Mouse (Mus musculus) neural tube, embryonic 15.5 days (tissue): ENCODE measurements at regions not wholly inside any gene's neighbourhood (a gene's known extent, or its start where the extent isn't known, plus 50 kb on each side); places are given as distances from the start of the nearest gene placed in this dataset.
A peak's percentile ranks its signal among the peaks of the same experiment; 100 is the strongest.

Source experiments
- ATAC-seq: fragments of 200-750 bp; cut with Nextera tagmentation; 2 replicates; pipeline ENCODE4 v1.8.0; 2017; ENCODE audit warnings: mild to moderate bottlenecking, moderate TSS enrichment, moderate library complexity; ENCODE audit not compliant: low FRiP score
- H3K27ac ChIP-seq: fragments of 300-500 bp; sonication (generic); replicated peaks from 2 replicates; pipeline ENCODE4 v1.5.1; 2015; ENCODE audit warnings: mild to moderate bottlenecking, inconsistent platforms
- H3K27me3 ChIP-seq: fragments of 300-500 bp; sonication (generic); replicated peaks from 2 replicates; pipeline ENCODE4 v1.6.1; 2015; ENCODE audit warnings: inconsistent platforms
- H3K36me3 ChIP-seq: fragments of 300-500 bp; sonication (generic); 2 replicates; pipeline ENCODE4 v1.6.1; 2015; ENCODE audit warnings: inconsistent platforms
- H3K4me1 ChIP-seq: fragments of 300-500 bp; sonication (generic); 2 replicates; pipeline ENCODE4 v1.6.1; 2015; ENCODE audit warnings: inconsistent platforms
- H3K4me2 ChIP-seq: fragments of 300-500 bp; sonication (generic); 2 replicates; pipeline ENCODE4 v1.6.1; 2015; ENCODE audit warnings: inconsistent platforms, mild to moderate bottlenecking, moderate library complexity
- H3K4me3 ChIP-seq: fragments of 300-500 bp; sonication (generic); replicated peaks from 2 replicates; pipeline ENCODE4 v1.5.1; 2015; ENCODE audit warnings: mild to moderate bottlenecking, inconsistent platforms
- H3K9ac ChIP-seq: fragments of 300-500 bp; sonication (generic); replicated peaks from 2 replicates; pipeline ENCODE4 v1.6.1; 2015; ENCODE audit warnings: mild to moderate bottlenecking, inconsistent platforms
- H3K9me3 ChIP-seq: fragments of 300-500 bp; sonication (generic); replicated peaks from 2 replicates; pipeline ENCODE4 v1.6.1; 2016; ENCODE audit warnings: inconsistent platforms
- WGBS: fragments of 180-500 bp; shearing (Covaris S2); methylation state at CpG from one replicate; pipeline ENCODE4 v1.1.7; 2015; ENCODE audit warnings: mixed read lengths; 5-methylcytosine and 5-hydroxymethylcytosine counted together

DNA sequence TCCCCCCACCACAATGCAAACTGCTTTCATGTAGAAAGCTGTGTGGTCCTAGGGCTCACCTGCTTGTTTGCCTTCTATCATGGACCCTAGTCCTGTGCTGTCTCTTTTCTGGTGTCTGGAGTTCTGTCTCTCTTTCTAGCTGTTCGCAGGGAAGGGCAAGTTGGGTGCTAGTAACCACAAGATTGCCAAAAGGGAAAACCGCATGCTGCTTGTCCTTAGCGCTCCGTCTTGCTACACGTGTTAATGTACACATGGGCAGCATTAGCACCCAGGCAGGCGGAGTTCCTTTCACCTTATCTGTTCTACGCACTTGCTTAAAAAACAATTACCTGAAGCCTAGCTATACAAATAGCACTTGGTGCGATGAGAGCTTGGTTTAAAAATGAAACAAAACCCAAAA, 236.3 kb upstream of the Pard3b start:
- Histone ChIP-seq H3K9ac (no peak overlapping the region), H3K4me1 (peaks cover 4% of the 10 kb centered on the region; the same call in 1 of the 2 replicates), H3K4me2 (no peak overlapping the region), H3K36me3 (no peaks in the 10 kb centered on the region), H3K27ac (no peak overlapping the region), H3K4me3 (no peak overlapping the region), H3K27me3 (no peaks in the 10 kb centered on the region), H3K9me3 (no peaks in the 10 kb centered on the region)
- 69% methylated on average over 8 of the region's 8 CpGs for WGBS
- ATAC-seq = no peak

DNA sequence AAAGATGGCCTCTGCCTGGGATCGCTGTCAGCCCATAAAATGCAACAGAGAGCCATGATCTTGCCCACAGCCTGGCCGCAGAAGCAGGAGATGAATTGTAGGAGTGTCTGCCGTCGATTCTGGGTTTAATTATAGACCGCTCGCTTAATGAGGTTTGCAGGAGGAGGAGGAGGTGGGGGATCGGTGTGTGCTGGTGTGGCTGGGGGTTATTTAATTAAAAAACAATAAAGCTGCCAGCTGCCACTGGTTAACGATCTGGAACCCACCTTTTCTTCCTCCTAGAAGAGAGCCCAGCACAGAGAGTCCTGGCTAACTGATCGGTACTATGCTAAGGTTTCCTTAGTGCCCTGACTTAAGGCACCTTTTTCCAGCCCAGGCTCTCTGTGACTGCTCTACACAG, 231.4 kb upstream of the Pard3b start:
- WGBS = 17% methylated on average over 9 of the region's 9 CpGs
- peaks cover 8% of the 10 kb centered on the region; the same call in 1 of the 2 replicates for H3K4me1 ChIP-seq
- no peaks in the 10 kb centered on the region for H3K36me3 ChIP-seq
- no peak overlapping the region for H3K27ac ChIP-seq
- H3K4me3 ChIP-seq = no peak overlapping the region
- no peaks in the 10 kb centered on the region for H3K27me3 ChIP-seq
- ATAC-seq = peak; percentile 59
- H3K4me2 ChIP-seq = no peak overlapping the region
- no peak overlapping the region for H3K9ac ChIP-seq
- H3K9me3 ChIP-seq = no peaks in the 10 kb centered on the region

DNA sequence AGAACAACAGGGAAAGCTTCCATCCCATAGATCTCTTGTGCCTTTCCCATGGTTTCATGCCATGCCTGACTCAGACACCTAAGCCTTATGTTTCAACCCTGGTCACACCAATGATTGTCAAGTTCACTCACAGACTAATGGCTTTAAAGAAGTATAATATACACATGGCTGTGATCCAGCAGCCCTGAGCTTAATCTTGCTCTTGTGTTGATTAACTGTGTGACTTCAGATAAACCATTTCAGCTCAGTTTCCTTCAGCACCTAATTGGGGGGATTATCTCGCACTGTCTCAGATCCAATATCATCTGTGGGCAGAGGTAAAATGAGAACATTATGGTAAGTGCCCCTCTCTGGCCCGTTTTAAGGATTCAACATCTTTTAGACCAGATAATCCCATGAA, 223.9 kb upstream of the Pard3b start:
- 79% methylated on average over 2 of the region's 2 CpGs for WGBS
- ATAC-seq = no peak

DNA sequence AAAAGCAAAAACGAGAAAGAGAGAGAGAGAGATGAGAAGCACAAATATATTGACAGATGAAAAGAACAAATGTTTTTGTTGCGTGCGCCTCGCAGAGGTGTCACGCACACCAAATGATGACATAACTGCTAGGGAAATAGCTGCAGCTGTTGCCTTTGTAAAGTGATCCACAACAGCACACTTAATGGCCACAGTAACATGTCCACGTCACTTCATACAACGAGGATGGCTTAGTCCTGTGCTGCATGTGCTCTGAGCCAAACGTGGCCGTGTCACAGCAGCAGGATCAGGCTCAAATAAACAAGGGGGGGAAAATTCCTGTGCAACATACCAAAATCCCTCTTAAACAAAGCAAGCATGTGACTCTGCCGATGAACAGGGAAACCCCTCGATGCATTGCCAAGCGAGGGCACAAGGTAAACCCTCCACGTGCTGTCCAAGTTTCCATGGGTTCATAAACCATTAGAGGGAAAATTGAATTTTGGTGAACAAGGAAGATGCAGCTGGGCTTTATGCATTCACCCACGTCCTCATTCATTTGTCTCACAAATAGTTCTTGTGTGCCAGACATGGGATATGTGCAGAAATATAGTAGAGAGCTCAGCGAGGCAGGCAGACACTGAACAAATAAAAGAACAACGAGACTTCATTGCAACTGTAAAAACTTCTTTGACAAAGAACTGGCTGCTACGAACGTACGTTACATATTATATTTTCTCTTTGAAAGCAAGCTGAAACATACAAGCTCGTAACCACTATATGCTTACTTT, 223.0 kb upstream of the Pard3b start:
- no peaks in the 10 kb centered on the region for H3K36me3 ChIP-seq
- no peak overlapping the region for H3K4me3 ChIP-seq
- no peak overlapping the region for H3K27ac ChIP-seq
- H3K4me1 ChIP-seq = peaks cover 22% of the 10 kb centered on the region
- no peak overlapping the region for H3K4me2 ChIP-seq
- no peak overlapping the region for H3K9ac ChIP-seq
- 67% methylated on average over 20 of the region's 20 CpGs for WGBS
- ATAC-seq = no peak
- no peaks in the 10 kb centered on the region for H3K9me3 ChIP-seq
- H3K27me3 ChIP-seq = no peaks in the 10 kb centered on the region

More for the DNA sequence above, 223.9 kb upstream of the Pard3b start:
- Histone ChIP-seq H3K27ac (no peak overlapping the region), H3K4me2 (no peak overlapping the region), H3K36me3 (no peaks in the 10 kb centered on the region), H3K9ac (no peak overlapping the region), H3K27me3 (no peaks in the 10 kb centered on the region), H3K9me3 (no peaks in the 10 kb centered on the region), H3K4me1 (peaks cover 19% of the 10 kb centered on the region), H3K4me3 (no peak overlapping the region)

DNA sequence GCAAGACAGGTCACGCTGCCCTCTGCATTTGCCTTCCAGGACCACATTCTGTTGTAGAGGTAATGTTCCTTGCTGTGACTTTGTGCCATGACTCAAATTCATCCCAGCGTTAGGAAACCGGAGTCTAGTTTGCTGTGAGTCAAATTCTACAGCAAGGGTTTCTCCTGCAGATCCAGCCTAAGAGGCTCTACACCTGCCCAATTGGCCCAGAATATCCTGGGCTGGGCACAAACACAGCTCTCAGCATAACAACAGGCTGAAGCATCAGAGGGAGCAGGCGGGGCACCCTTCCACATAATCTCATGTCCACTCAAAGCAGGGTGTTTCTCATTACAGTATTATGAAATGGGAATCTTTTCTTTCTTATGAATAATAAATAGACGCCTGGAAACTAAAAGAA, 220.2 kb upstream of the Pard3b start:
- no peak overlapping the region for H3K4me2 ChIP-seq
- WGBS = 61% methylated on average over 5 of the region's 5 CpGs
- no peaks in the 10 kb centered on the region for H3K36me3 ChIP-seq
- no peaks in the 10 kb centered on the region for H3K9me3 ChIP-seq
- no peaks in the 10 kb centered on the region for H3K27me3 ChIP-seq
- ATAC-seq = no peak
- H3K4me1 ChIP-seq = peaks cover 22% of the 10 kb centered on the region
- no peak overlapping the region for H3K9ac ChIP-seq
- H3K4me3 ChIP-seq = no peak overlapping the region
- no peak overlapping the region for H3K27ac ChIP-seq

DNA sequence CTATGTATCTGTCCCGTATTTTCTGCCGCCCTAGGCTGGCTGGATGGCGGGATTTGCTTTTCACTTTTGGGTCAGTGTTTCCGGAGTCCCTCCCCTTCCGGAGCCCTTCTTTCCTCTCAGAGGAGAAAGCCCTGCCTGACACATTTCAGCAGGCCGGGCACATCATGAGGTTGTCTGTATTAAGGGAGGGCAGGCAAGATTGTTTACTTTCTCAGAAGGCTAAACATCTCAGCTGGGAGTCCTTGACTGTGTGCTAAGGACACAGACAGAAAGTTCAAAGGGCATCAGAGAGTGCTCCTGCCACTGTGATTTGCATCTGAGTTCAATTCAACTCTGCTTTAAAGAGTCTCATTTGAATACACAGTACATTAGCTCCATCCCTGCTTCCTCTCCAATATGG, 218.8 kb upstream of the Pard3b start:
- 50% methylated on average over 6 of the region's 6 CpGs for WGBS
- peaks cover 22% of the 10 kb centered on the region for H3K4me1 ChIP-seq
- H3K27ac ChIP-seq = no peak overlapping the region
- no peak overlapping the region for H3K4me2 ChIP-seq
- no peak overlapping the region for H3K9ac ChIP-seq
- no peaks in the 10 kb centered on the region for H3K9me3 ChIP-seq
- H3K36me3 ChIP-seq = no peaks in the 10 kb centered on the region
- no peak overlapping the region for H3K4me3 ChIP-seq
- ATAC-seq = no peak
- H3K27me3 ChIP-seq = no peaks in the 10 kb centered on the region

DNA sequence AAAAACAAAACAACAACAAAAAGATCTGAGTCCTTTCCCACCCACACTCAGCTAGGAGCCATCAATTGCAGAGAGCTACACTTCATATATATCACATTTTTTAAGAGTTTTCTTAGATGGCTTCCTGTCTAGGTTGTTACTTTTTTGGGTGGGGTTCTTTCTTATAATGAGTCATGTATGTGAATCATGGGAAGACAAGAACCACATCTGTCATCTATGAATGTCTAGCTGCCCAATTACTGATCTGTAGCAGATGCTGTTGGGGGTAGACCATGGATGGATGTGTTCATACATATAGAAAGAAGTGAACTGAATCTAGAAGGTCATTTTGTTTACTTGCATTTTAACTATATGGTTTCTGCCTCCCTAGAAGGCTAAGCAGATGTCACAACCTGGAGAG, 215.4 kb upstream of the Pard3b start:
- H3K9me3 ChIP-seq = no peaks in the 10 kb centered on the region
- H3K4me3 ChIP-seq = no peak overlapping the region
- no peaks in the 10 kb centered on the region for H3K27me3 ChIP-seq
- ATAC-seq = no peak
- H3K9ac ChIP-seq = no peak overlapping the region
- peaks cover 10% of the 10 kb centered on the region for H3K4me1 ChIP-seq
- no peak overlapping the region for H3K4me2 ChIP-seq
- no peaks in the 10 kb centered on the region for H3K36me3 ChIP-seq
- no peak overlapping the region for H3K27ac ChIP-seq

DNA sequence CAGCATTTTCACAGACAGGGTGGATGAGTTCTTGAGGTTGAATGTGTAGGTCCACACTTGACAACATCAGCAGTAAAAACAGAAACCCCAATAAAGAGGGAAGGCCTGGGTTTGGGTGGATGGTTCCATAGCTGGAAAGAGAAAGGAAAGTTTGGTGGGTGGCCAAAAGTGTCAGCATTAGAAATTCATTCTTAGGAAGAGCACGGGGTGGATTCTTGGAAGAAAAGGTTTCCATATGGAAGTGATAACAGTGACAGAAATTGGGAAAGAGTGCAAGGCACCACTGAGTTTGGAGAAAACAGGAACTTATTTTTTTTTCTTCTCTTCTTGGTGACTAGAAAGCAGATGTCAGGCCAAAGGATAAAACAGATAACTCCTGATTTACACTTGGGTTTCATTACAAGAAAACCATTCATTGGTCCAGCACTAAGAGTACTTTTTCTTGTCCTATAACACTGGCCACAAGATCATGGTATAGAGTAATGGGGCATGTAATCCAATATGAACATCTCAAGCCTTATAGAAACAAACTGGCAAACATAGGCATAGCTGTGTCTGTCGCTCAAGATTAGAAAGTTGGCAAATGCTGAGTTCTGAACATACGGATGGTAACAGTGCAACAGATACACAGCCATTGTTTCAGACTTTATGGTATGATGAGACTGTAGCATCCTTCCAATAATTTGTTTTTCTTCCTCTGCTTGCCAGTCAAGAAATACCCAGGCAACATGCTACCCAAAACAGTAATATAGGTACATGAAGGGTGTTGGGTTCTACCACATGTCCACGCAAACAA, 209.7 kb upstream of the Pard3b start:
- no peaks in the 10 kb centered on the region for H3K36me3 ChIP-seq
- no peak overlapping the region for H3K4me3 ChIP-seq
- no peaks in the 10 kb centered on the region for H3K9me3 ChIP-seq
- H3K9ac ChIP-seq = no peak overlapping the region
- H3K4me1 ChIP-seq = no peaks in the 10 kb centered on the region
- ATAC-seq = no peak
- H3K27ac ChIP-seq = no peak overlapping the region
- 95% methylated on average over 4 of the region's 4 CpGs for WGBS
- no peak overlapping the region for H3K4me2 ChIP-seq
- H3K27me3 ChIP-seq = no peaks in the 10 kb centered on the region

DNA sequence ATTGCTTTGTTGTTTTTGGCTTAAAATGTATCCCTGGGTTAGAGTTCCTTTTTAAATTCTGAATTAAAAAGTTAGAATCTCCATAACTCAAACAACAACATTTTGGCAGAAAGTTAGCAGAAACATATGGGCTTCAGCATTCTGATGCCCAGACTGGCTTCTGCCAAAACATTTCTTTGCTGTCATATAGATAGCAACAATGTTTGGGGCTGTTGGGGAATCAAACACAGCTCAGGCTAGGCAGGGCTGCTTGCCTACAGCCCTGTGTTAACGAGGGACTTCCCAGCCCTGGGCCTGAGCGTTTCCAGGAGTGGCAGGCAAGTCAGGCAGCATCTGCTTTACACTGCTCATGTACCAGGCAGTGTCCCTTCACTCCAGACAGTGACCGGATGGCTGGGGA, 201.0 kb upstream of the Pard3b start:
- no peaks in the 10 kb centered on the region for H3K36me3 ChIP-seq
- no peak overlapping the region for H3K4me3 ChIP-seq
- H3K27me3 ChIP-seq = no peaks in the 10 kb centered on the region
- ATAC-seq = no peak
- H3K4me1 ChIP-seq = no peaks in the 10 kb centered on the region
- no peak overlapping the region for H3K9ac ChIP-seq
- 71% methylated on average over 3 of the region's 3 CpGs for WGBS
- no peak overlapping the region for H3K4me2 ChIP-seq
- H3K27ac ChIP-seq = no peak overlapping the region
- no peaks in the 10 kb centered on the region for H3K9me3 ChIP-seq

DNA sequence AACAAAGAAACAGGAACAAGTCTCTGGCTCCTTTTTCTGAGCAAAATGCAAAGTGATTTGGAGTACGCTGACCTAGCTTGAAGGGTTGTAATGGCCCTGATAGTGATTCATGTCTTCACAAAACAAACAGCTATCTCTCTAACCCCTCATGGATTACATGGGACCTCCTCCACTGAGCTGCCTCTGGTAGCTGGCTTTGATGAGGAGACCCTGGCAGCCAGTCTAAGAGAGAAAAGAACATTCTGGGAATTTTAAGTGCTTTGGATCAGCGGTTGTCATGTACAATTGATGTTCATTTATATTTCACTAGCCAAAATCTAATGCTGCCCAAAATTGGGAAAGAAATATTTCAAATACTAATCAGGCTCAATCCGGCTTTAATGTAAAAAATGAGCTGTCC, 177.2 kb upstream of the Pard3b start:
- H3K27ac ChIP-seq = no peak overlapping the region
- no peak overlapping the region for H3K9ac ChIP-seq
- H3K4me2 ChIP-seq = no peak overlapping the region
- H3K9me3 ChIP-seq = no peaks in the 10 kb centered on the region
- H3K4me3 ChIP-seq = no peak overlapping the region
- H3K36me3 ChIP-seq = no peaks in the 10 kb centered on the region
- no peaks in the 10 kb centered on the region for H3K27me3 ChIP-seq
- 49% methylated on average over 3 of the region's 3 CpGs for WGBS
- peaks cover 3% of the 10 kb centered on the region; the same call in 1 of the 2 replicates for H3K4me1 ChIP-seq
- no peak for ATAC-seq

DNA sequence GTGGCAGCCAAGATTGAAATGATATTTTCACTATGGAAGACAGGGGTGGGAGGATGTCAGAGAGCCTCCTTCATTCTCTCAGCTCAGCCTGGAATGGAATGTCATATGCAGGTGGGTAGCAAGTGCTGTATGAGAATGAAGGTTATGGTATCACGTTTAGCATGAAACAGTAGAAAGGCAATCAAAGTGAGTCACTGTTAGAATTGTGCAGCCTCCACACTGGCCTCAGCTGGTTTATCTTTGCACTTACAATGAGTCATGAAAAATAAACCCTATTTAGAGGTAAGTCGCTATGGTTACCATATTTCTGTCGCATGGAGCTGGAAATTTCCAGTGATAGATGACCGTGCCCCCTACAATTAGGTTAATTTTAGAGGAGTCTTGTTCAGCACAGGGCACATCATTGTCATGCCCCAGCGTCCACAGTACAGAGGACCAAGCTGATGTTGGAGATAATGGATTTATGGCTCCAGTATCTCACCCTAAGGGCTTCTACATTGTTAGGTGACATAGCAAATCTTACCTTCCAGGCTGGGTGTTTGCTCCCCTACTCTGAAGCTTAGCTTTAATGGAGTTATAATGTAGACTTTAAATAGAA, 167.9 kb upstream of the Pard3b start:
- Histone ChIP-seq H3K4me1 (peaks cover 17% of the 10 kb centered on the region), H3K27ac (no peak overlapping the region; the same call in 1 of the 2 replicates), H3K9ac (no peak overlapping the region), H3K4me3 (no peak overlapping the region), H3K27me3 (no peaks in the 10 kb centered on the region), H3K36me3 (no peaks in the 10 kb centered on the region), H3K9me3 (no peaks in the 10 kb centered on the region), H3K4me2 (no peak overlapping the region)
- ATAC-seq = no peak
- 33% methylated on average over 5 of the region's 5 CpGs for WGBS
